Mouse (Mus musculus) B cell, adult (primary cell): ENCODE measurements around the gene Rem1. TPM values are rescaled to one million over a fixed set of nuclear protein-coding genes. Genes with fewer than 3 reads are reported as not detected.

Source experiments
- total RNA-seq: library from RNA; stranded (reverse); gene quantifications from 4 replicates; pipeline ENCODE4 v1.2.4, GENCODE M21; 2023; ENCODE audit not compliant: inconsistent age

The Rem1 gene
- not detected in 4 replicates for total RNA-seq

GRCm38 (mm10) chr2:152626774-152627591 is at the start of gene Rem1:
TSS of gene Rem1 (plus strand) at chr2:152626951.

GRCm38 (mm10) chr2:152580107-152580506 is 46.6 kb upstream of the Rem1 start, which contains the start of gene Defb19:
TSS of gene Defb19 (minus strand) at chr2:152580312.

GRCm38 (mm10) chr2:152599299-152599698 is 27.5 kb upstream of the Rem1 start, which contains the start of gene Defb45:
TSS of gene Defb45 (minus strand) at chr2:152599399.

DNA sequence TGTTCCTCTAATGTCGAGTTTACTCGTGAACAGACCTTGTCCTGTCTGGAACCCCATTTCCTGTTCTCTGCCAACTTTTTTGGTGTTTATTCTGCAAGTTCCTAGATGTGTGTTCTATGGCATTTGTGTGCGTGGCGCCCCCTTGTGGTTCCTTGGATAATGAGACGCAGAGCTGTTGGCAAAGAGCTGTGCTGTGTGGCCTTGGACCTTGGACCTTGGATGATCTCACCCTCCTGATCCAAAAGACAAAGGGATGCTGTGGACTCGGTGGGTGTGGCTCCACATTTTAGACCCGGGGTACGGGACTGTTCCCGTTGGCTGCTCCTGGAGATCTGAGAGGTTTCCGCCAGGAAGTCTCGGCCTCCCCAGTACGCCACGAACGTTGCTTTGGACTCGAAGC is 22.7 kb upstream of the Rem1 start, which contains the start of gene Defb36:
Defb36 (plus strand) TSS at position 271 of the 400 bp plus-strand sequence.

DNA sequence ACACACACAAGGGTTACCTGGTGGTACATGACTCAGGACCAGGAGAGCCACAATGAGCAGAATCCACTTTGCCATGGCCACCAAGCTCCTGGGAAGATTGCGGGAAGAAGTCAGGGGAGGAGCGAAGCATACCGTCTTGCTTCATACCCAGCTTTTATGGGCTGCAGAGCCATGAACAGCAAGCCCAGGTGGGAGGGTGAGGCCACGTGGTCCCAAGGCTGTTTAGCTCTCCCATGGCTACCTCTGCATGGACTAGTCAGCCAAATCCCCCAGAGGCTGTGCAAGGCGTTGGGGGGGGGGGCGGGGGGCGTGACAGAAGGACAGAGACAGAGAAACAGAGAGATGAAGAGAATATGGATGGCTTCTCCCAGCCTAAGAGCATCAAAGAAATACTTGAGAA is 3.8 kb upstream of the Rem1 start, which contains the start of gene Defb25:
Defb25 (minus strand) TSS at position 101 of the 400 bp plus-strand sequence.

DNA sequence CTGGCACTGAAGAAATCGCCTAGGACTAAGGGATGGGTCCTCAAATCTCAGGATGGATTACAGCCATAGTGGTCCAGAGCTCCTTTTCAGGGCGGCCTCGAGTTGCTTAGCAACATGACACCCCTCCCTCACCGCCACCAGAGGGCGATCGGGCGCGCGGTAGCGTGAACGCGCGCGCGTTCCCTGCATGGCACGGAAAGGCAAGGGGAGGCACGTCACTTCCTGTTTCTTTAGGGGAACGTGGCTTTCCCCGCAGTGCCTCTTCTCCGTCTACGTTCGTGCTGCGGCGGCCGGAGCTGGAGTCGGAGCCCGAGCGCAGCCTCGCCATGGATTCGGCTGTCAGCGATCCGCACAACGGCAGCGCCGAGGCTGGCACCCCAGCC is 42.5 kb downstream of the Rem1 start, which contains the start of gene H13:
H13 (plus strand) TSS at position 206 of the 383 bp plus-strand sequence.

Other genes with a start within 250 kb of the Rem1 start
- 1.3 to 1.7 TPM (median 1.5 TPM) in 4 replicates for gene Sox12, start 228.9 kb upstream of the Rem1 start, total RNA-seq
- 1.9 to 3.1 TPM (median 3.0 TPM) in 4 replicates for gene Zcchc3, start 211.9 kb upstream of the Rem1 start, total RNA-seq
- not detected in 4 replicates for gene 6820408C15Rik, start 211.4 kb upstream of the Rem1 start, total RNA-seq
- not detected in 4 replicates for gene Defb23, start 162.3 kb upstream of the Rem1 start, total RNA-seq
- not detected in 4 replicates for gene Defb20, start 149.9 kb upstream of the Rem1 start, total RNA-seq
- gene Defb22, start 136.8 kb upstream of the Rem1 start, total RNA-seq: not detected in 4 replicates
- not detected in 4 replicates for gene Defb26, start 115.3 kb upstream of the Rem1 start, total RNA-seq
- not detected in 4 replicates for gene Defb28, start 108.7 kb upstream of the Rem1 start, total RNA-seq
- gene Defb29, start 86.9 kb upstream of the Rem1 start, total RNA-seq: not detected in 4 replicates
- not detected in 4 replicates for gene Gm17416, start 57.6 kb upstream of the Rem1 start, total RNA-seq
- not detected in 4 replicates for gene Defb21, start 54.2 kb upstream of the Rem1 start, total RNA-seq
- not detected in 4 replicates for gene Defb19, start 46.6 kb upstream of the Rem1 start, total RNA-seq
- gene Defb45, start 27.6 kb upstream of the Rem1 start, total RNA-seq: not detected in 4 replicates
- not detected in 4 replicates for gene Defb36, start 22.6 kb upstream of the Rem1 start, total RNA-seq
- gene Defb25, start 3.9 kb upstream of the Rem1 start, total RNA-seq: not detected in 4 replicates
- gene H13, start 42.5 kb downstream of the Rem1 start, total RNA-seq: 93.5 to 100 TPM (median 97.7 TPM) in 4 replicates
- 17.9 to 23.9 TPM (median 20.3 TPM) in 4 replicates for gene Mcts2, start 60.1 kb downstream of the Rem1 start, total RNA-seq
- gene Id1, start 109.3 kb downstream of the Rem1 start, total RNA-seq: 0.51 to 0.61 TPM (median 0.57 TPM) in 3 of 4 replicates, not detected in the other
- gene Cox4i2, start 127.2 kb downstream of the Rem1 start, total RNA-seq: not detected in 4 replicates
- gene Bcl2l1, start 204.8 kb downstream of the Rem1 start, total RNA-seq: 8.4 to 9.1 TPM (median 8.9 TPM) in 4 replicates
- 1.9 to 3.5 TPM (median 2.4 TPM) in 4 replicates for gene Tpx2, start 221.0 kb downstream of the Rem1 start, total RNA-seq